Mouse (Mus musculus): ENCODE results near the gene Otor. TPM values are rescaled to one million over a fixed set of nuclear protein-coding genes. Genes with fewer than 3 reads are reported as not detected.

Otor gene
- polyA plus RNA-seq, 1 experiment: not detected

DNA sequence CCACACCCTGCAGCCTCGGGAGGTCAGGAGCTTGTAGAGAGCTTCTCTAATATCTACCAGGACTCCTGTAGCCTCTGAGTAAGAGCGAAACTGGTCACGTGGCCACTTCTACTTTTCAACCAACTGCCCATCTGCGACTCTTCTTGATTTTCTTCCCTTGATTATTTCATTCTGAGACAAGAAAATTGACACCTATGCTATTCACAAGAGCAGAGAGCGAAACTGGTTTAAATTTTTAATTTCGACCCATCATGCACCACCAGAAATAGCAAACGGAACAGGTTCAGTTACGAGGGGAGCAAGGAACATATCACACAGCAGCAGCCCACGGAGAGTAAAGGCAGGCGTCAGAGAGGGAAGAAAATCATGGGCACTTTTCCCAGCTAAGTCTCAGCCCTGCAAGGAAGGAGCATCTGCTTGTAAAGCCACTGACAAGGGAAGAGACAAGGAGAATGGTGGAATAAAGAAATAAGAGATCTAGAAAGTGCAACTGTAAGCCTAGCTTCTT, 43.1 kb upstream of the Otor start:
- TF ChIP-seq MYOG (IDR thresholded peaks at IDR 0.05; ENCODE audit: control insufficient read depth in 1 of 3, insufficient read depth in 1 of 3, insufficient read length in 2 of 3, low read depth in 2 of 3): no peak
- TF ChIP-seq USF1 (IDR thresholded peaks at IDR 0.05; ENCODE audit: low read depth): peak; percentile 87
- Histone ChIP-seq H3K36me3 (ENCODE audit: control insufficient read depth, insufficient read depth) (no peaks in the 10 kb centered on the region), H3K27me3 (ENCODE audit: control insufficient read depth, insufficient read depth, insufficient read length) (peaks cover 5% of the 10 kb centered on the region), H3K79me2 (ENCODE audit: control insufficient read depth, insufficient read depth) (no peaks in the 10 kb centered on the region), H3K4me3 (no peak overlapping the region), H3ac (ENCODE audit: control insufficient read depth, insufficient read length) (no peak overlapping the region), H3K4me2 (ENCODE audit: low read depth) (peak overlapping the region; percentile 70)

GRCm38 (mm10) chr2:143041596-143041995, 36.7 kb upstream of the Otor start:
- Histone ChIP-seq H3K36me3 (ENCODE audit: control insufficient read depth, insufficient read depth) (no peaks in the 10 kb centered on the region), H3K79me2 (ENCODE audit: control insufficient read depth, insufficient read depth) (no peaks in the 10 kb centered on the region), H3K4me3 (no peak overlapping the region), H3K4me2 (ENCODE audit: low read depth) (no peak overlapping the region), H3K27me3 (ENCODE audit: control insufficient read depth, insufficient read depth, insufficient read length) (no peaks in the 10 kb centered on the region), H3ac (ENCODE audit: control insufficient read depth, insufficient read length) (no peak overlapping the region)
- TF ChIP-seq MAX (IDR thresholded peaks at IDR 0.05; ENCODE audit: low read depth): no peak
- TF ChIP-seq POLR2A (IDR thresholded peaks at IDR 0.05; ENCODE audit: insufficient read length, low read depth): no peak
- no peak for TF ChIP-seq REST (IDR thresholded peaks at IDR 0.05; ENCODE audit: insufficient read depth, insufficient read length)
- TF ChIP-seq USF1 (IDR thresholded peaks at IDR 0.05; ENCODE audit: low read depth): no peak
- TF ChIP-seq POLR2AphosphoS2 (IDR thresholded peaks at IDR 0.05; ENCODE audit: insufficient read length, low read depth): no peak
- TF ChIP-seq CEBPB (IDR thresholded peaks at IDR 0.05; ENCODE audit: insufficient read depth, poor library complexity, severe bottlenecking): no peak
- no peak for TF ChIP-seq E2F4 (IDR thresholded peaks at IDR 0.05; ENCODE audit: insufficient read depth)
- TF ChIP-seq SRF (IDR thresholded peaks at IDR 0.05; ENCODE audit: control insufficient read depth, insufficient read length, low read depth): no peak
- no peak for TF ChIP-seq TCF12 (IDR thresholded peaks at IDR 0.05; ENCODE audit: insufficient read depth, poor library complexity, severe bottlenecking)
- TF ChIP-seq MYOD1 (IDR thresholded peaks at IDR 0.05; ENCODE audit: control insufficient read depth in 1 of 3, insufficient read length in 2 of 3, low read depth in 2 of 3): no peak
- no peak for TF ChIP-seq MYOG (IDR thresholded peaks at IDR 0.05; ENCODE audit: control insufficient read depth in 1 of 3, insufficient read depth in 1 of 3, insufficient read length in 2 of 3, low read depth in 2 of 3)
- no peak for TF ChIP-seq TCF3 (IDR thresholded peaks at IDR 0.05; ENCODE audit: insufficient read length, low read depth)

DNA sequence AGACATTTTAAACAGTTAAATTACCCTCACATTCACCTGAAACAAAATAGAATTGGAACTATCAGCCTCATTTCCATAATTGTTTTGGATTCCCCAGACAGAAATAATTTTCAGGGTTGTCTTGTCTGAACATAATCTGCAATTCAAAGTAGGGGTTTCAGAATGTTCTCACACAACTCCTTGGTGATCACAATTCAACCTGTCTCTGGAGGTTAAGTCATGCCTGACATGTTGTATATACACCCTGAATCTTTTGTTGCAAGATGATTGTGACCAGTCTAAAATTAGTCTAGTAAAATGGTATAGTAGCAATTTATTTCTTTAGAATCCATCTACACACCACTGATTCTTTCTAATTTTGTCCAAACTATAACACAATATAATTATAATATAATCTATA, 23.0 kb upstream of the Otor start:
- Histone ChIP-seq H3K79me2 (ENCODE audit: control insufficient read depth, insufficient read depth) (no peaks in the 10 kb centered on the region), H3K36me3 (ENCODE audit: control insufficient read depth, insufficient read depth) (no peaks in the 10 kb centered on the region), H3ac (ENCODE audit: control insufficient read depth, insufficient read length) (no peak overlapping the region), H3K4me3 (no peak overlapping the region), H3K4me2 (ENCODE audit: low read depth) (no peak overlapping the region), H3K27me3 (ENCODE audit: control insufficient read depth, insufficient read depth, insufficient read length) (no peaks in the 10 kb centered on the region)
- TF ChIP-seq CEBPB (IDR thresholded peaks at IDR 0.05; ENCODE audit: insufficient read depth, poor library complexity, severe bottlenecking) (no peak), SRF (IDR thresholded peaks at IDR 0.05; ENCODE audit: control insufficient read depth, insufficient read length, low read depth) (no peak), MYOG (IDR thresholded peaks at IDR 0.05; ENCODE audit: control insufficient read depth in 1 of 3, insufficient read depth in 1 of 3, insufficient read length in 2 of 3, low read depth in 2 of 3) (no peak), REST (IDR thresholded peaks at IDR 0.05; ENCODE audit: insufficient read depth, insufficient read length) (no peak), USF1 (IDR thresholded peaks at IDR 0.05; ENCODE audit: low read depth) (no peak), TCF12 (IDR thresholded peaks at IDR 0.05; ENCODE audit: insufficient read depth, poor library complexity, severe bottlenecking) (no peak), MAX (IDR thresholded peaks at IDR 0.05; ENCODE audit: low read depth) (no peak), E2F4 (IDR thresholded peaks at IDR 0.05; ENCODE audit: insufficient read depth) (no peak), TCF3 (IDR thresholded peaks at IDR 0.05; ENCODE audit: insufficient read length, low read depth) (no peak), POLR2A (IDR thresholded peaks at IDR 0.05; ENCODE audit: insufficient read length, low read depth) (no peak), POLR2AphosphoS2 (IDR thresholded peaks at IDR 0.05; ENCODE audit: insufficient read length, low read depth) (no peak), MYOD1 (IDR thresholded peaks at IDR 0.05; ENCODE audit: control insufficient read depth in 1 of 3, insufficient read length in 2 of 3, low read depth in 2 of 3) (no peak)

DNA sequence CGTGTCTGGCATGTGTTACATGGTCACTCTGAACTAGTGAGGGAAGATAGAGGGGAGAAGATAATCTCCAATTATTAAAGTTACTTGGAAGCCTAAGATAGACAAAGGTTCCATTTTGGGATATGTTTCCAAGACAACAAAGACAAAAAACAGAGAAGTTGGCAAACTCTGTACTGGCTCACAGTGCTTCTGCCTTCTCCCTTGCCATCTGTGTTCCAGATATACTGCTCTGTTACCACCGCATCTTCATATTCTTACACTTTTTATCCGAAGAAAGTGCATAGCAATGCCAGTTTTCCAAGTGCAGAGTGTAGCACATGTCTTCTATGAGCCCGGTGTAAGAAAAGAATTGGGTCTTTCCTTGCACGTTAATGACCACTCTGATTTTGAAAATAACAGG, 21.5 kb upstream of the Otor start:
- Histone ChIP-seq H3K36me3 (ENCODE audit: control insufficient read depth, insufficient read depth) (no peaks in the 10 kb centered on the region), H3K27me3 (ENCODE audit: control insufficient read depth, insufficient read depth, insufficient read length) (no peaks in the 10 kb centered on the region), H3K4me3 (no peak overlapping the region), H3K4me2 (ENCODE audit: low read depth) (no peak overlapping the region), H3ac (ENCODE audit: control insufficient read depth, insufficient read length) (no peak overlapping the region), H3K79me2 (ENCODE audit: control insufficient read depth, insufficient read depth) (no peaks in the 10 kb centered on the region)
- TF ChIP-seq E2F4 (IDR thresholded peaks at IDR 0.05; ENCODE audit: insufficient read depth): no peak
- TF ChIP-seq POLR2AphosphoS2 (IDR thresholded peaks at IDR 0.05; ENCODE audit: insufficient read length, low read depth): no peak
- TF ChIP-seq POLR2A (IDR thresholded peaks at IDR 0.05; ENCODE audit: insufficient read length, low read depth): no peak
- no peak for TF ChIP-seq CEBPB (IDR thresholded peaks at IDR 0.05; ENCODE audit: insufficient read depth, poor library complexity, severe bottlenecking)
- TF ChIP-seq REST (IDR thresholded peaks at IDR 0.05; ENCODE audit: insufficient read depth, insufficient read length): no peak
- no peak for TF ChIP-seq MYOG (IDR thresholded peaks at IDR 0.05; ENCODE audit: control insufficient read depth in 1 of 3, insufficient read depth in 1 of 3, insufficient read length in 2 of 3, low read depth in 2 of 3)
- no peak for TF ChIP-seq SRF (IDR thresholded peaks at IDR 0.05; ENCODE audit: control insufficient read depth, insufficient read length, low read depth)
- no peak for TF ChIP-seq TCF12 (IDR thresholded peaks at IDR 0.05; ENCODE audit: insufficient read depth, poor library complexity, severe bottlenecking)
- no peak for TF ChIP-seq MAX (IDR thresholded peaks at IDR 0.05; ENCODE audit: low read depth)
- TF ChIP-seq MYOD1 (IDR thresholded peaks at IDR 0.05; ENCODE audit: control insufficient read depth in 1 of 3, insufficient read length in 2 of 3, low read depth in 2 of 3): no peak
- TF ChIP-seq USF1 (IDR thresholded peaks at IDR 0.05; ENCODE audit: low read depth): no peak
- no peak for TF ChIP-seq TCF3 (IDR thresholded peaks at IDR 0.05; ENCODE audit: insufficient read length, low read depth)

DNA sequence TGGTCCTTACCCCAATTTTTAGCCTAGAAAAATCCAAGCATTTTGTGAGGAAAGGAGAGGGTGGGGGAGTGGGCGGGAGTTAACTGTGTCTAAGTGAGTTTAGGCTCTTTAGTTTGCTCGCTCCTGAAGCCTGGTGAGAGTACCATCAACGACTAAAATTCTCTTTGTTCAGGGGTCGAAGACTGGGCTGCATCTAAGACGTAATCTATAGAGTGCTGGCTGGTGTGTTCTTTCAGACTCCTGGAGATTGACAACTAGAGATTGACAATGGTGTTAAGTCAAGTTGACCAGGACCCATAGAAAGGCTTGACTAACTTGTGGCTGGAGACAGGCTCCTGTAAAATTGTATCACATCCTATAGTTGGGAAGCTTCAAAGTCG, 15.9 kb upstream of the Otor start:
- peak overlapping the region; percentile 74 for H3ac ChIP-seq (ENCODE audit: control insufficient read depth, insufficient read length)
- H3K36me3 ChIP-seq (ENCODE audit: control insufficient read depth, insufficient read depth): peaks cover 13% of the 10 kb centered on the region
- peaks cover 18% of the 10 kb centered on the region for H3K79me2 ChIP-seq (ENCODE audit: control insufficient read depth, insufficient read depth)
- no peak for TF ChIP-seq POLR2A (IDR thresholded peaks at IDR 0.05; ENCODE audit: insufficient read length, low read depth)
- no peak for TF ChIP-seq MYOG (IDR thresholded peaks at IDR 0.05; ENCODE audit: control insufficient read depth in 1 of 3, insufficient read depth in 1 of 3, insufficient read length in 2 of 3, low read depth in 2 of 3)
- TF ChIP-seq MYOD1 (IDR thresholded peaks at IDR 0.05; ENCODE audit: control insufficient read depth in 1 of 3, insufficient read length in 2 of 3, low read depth in 2 of 3): no peak
- H3K27me3 ChIP-seq (ENCODE audit: control insufficient read depth, insufficient read depth, insufficient read length): no peaks in the 10 kb centered on the region
- peak overlapping the region; percentile 65 for H3K4me2 ChIP-seq (ENCODE audit: low read depth)
- H3K4me3 ChIP-seq: peak overlapping the region; percentile 80

Data from myocyte (in vitro differentiated cells).